Mouse (Mus musculus) stomach, embryonic 14.5 days (tissue): ENCODE results near the gene E430018J23Rik. TPM values are rescaled to one million over a fixed set of nuclear protein-coding genes. Genes with fewer than 3 reads are reported as not detected.
"Not testable (repeated sequence)": the region's sequence is repeated elsewhere in the genome, so short reads cannot be mapped to it uniquely, and the experiment has no call there.

ENCODE experiments used
- ATAC-seq: fragments of 200-750 bp; cut with Nextera tagmentation; 2 replicates; pipeline ENCODE4 v1.8.0; 2017; ENCODE audit warnings: low read depth, moderate TSS enrichment; ENCODE audit not compliant: insufficient number of reproducible peaks, insufficient read depth, low FRiP score
- H3K27ac ChIP-seq: fragments of 300-500 bp; sonication (generic); 2 replicates; pipeline ENCODE4 v1.5.1; 2014; ENCODE audit warnings: mild to moderate bottlenecking, low read length, moderate library complexity, mixed read lengths
- H3K27me3 ChIP-seq: fragments of 300-500 bp; sonication (generic); 2 replicates; pipeline ENCODE4 v1.6.1; 2014; ENCODE audit warnings: low read length, control low read depth, mixed read lengths; ENCODE audit not compliant: control insufficient read depth, insufficient read depth
- H3K36me3 ChIP-seq: fragments of 300-500 bp; sonication (generic); 2 replicates; pipeline ENCODE4 v1.6.1; 2014; ENCODE audit warnings: mild to moderate bottlenecking, control low read depth, low read length, moderate library complexity, mixed read lengths; ENCODE audit not compliant: control insufficient read depth, insufficient read depth
- H3K4me1 ChIP-seq: fragments of 300-500 bp; sonication (generic); 2 replicates; pipeline ENCODE4 v1.6.1; 2014; ENCODE audit warnings: low read length, control low read depth, mixed read lengths; ENCODE audit not compliant: control insufficient read depth, insufficient read depth
- H3K4me2 ChIP-seq: fragments of 300-500 bp; sonication (generic); replicated peaks from 2 replicates; pipeline ENCODE4 v1.6.1; 2014; ENCODE audit warnings: low read depth, low read length, control low read depth
- H3K4me3 ChIP-seq: fragments of 300-500 bp; sonication (generic); 2 replicates; pipeline ENCODE4 v1.5.1; 2014; ENCODE audit warnings: low read depth, low read length, control low read depth
- H3K9ac ChIP-seq: fragments of 300-500 bp; sonication (generic); replicated peaks from 2 replicates; pipeline ENCODE4 v1.6.1; 2014; ENCODE audit warnings: low read depth, mild to moderate bottlenecking, control low read depth, low read length, moderate library complexity, mixed read lengths
- H3K9me3 ChIP-seq: fragments of 300-500 bp; sonication (generic); 2 replicates; pipeline ENCODE4 v1.6.1; 2016; ENCODE audit warnings: low read depth, low read length, control low read depth; ENCODE audit not compliant: control insufficient read depth
- WGBS: fragments of 180-500 bp; shearing (Covaris S2); extraction: QIAGEN DNeasy Blood & Tissue Kit; methylation state at CpG from one replicate; pipeline ENCODE4 v1.1.7; 2014; 5-methylcytosine and 5-hydroxymethylcytosine counted together
- polyA plus RNA-seq: library from polyadenylated mRNA; unstranded; fragments of >200 nt; fragmentation: Nextera tagmentation; extraction: Ambion mirVana; gene quantifications from 2 replicates; pipeline ENCODE4 v1.2.1, GENCODE M21; 2014

Gene E430018J23Rik
- polyA plus RNA-seq, 1 experiment from 2014 or later, result 9.7 TPM

DNA sequence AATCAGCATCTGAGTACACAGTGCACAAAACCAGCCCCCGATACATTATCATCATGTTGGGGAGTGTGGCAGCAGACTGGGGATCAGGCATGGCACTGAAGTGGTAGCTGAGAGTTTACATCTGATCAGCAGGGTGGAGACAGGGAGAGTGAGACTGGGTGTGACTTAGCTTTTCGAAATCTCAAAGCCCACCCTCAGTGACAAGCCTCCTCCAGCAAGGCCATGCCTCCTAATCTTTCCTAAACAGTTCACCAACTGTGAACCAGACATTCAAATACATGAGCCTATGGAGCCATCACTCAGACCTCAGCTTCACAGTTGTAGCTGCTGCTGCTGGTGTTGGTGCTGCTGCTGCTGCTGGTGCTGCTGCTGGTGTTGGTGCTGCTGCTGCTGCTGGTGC lies 18.0 kb upstream of the E430018J23Rik start:
- 72% methylated on average over 2 of the region's 2 CpGs for WGBS
- no peaks in the 10 kb centered on the region for H3K4me1 ChIP-seq
- H3K4me3 ChIP-seq, result no peak overlapping the region
- H3K4me2 ChIP-seq, result no peak overlapping the region
- H3K9me3 ChIP-seq, result no peaks in the 10 kb centered on the region
- no peaks in the 10 kb centered on the region for H3K27me3 ChIP-seq
- ATAC-seq, result no peak
- H3K27ac ChIP-seq, result no peak overlapping the region
- no peak overlapping the region for H3K9ac ChIP-seq
- H3K36me3 ChIP-seq, result no peaks in the 10 kb centered on the region

DNA sequence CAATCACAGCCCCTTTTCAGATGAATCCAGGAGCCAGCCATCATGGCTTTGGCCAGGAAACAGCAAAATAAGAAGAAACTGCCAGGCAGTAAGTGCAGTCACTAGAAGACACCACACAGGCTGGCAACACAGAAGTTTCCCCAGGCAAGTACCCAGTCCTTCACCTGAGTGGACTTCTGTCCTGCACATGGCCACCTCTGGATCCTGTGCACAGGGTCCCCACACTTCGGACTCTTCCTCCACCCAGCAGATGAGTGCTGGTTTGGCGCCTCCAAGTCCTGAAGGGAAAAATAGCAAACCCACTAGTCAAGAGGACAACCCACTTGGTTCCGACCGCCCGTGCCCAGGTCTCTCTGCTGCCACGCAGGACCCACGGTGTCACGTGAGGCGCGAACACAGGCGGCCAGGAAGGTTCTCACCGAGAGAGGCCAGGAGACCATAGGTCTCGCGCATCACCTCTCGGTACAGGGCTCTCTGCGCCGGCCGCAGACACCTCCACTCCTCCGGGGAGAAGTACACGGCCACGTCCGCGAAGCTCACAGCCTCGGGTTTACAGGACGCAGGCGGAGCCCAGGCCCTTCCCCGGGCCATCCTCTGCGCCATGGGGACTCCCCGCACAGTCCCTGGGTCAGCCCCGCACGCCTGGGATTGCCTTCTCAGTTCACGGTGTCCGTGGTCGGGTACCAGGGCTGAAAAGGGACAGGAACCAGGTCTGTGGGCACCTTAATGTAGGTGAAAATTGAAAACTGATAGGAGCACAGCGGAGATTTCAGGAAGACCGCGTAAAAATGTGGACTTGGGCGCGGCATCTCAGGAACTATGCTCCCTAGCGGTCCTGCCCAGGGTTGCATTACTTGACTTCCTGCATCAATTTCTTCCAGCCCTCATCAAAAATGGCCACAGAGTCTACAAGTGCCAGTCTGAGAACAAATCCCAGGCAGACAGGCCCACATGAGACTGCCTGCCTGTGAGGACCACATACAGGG lies 12.9 kb upstream of the E430018J23Rik start, which contains the start of gene Zfp764:
TSS of gene Zfp764 (minus strand) at position 821 of the 986 bp plus-strand sequence.
- 4% methylated on average over 40 of the region's 40 CpGs for WGBS
- H3K36me3 ChIP-seq, H3K27me3 ChIP-seq, H3K9me3 ChIP-seq, H3K4me1 ChIP-seq: not testable (repeated sequence)
- ATAC-seq, result peak; percentile 87
- peak within 1 kb of the TSS; percentile 78 for H3K4me2 ChIP-seq
- H3K27ac ChIP-seq, result peak within 1 kb of the TSS; percentile 52; the same call in 1 of the 2 replicates
- peak within 1 kb of the TSS; percentile 72 for H3K9ac ChIP-seq
- H3K4me3 ChIP-seq, result peak within 1 kb of the TSS; percentile 48

- H3K4me1 ChIP-seq, H3K9ac ChIP-seq, H3K27ac ChIP-seq, H3K27me3 ChIP-seq, ATAC-seq, H3K4me2 ChIP-seq, H3K4me3 ChIP-seq, H3K36me3 ChIP-seq, H3K9me3 ChIP-seq: not testable (repeated sequence)
- 96% methylated on average over 6 of the region's 6 CpGs for WGBS
These were observed 10.7 kb upstream of the E430018J23Rik start for GRCm38 (mm10) chr7:127404101-127404500.

- H3K27ac ChIP-seq, result no peak overlapping the region
- H3K4me3 ChIP-seq, result no peak overlapping the region
- no peak overlapping the region for H3K9ac ChIP-seq
- WGBS, result 42% methylated on average over 2 of the region's 2 CpGs
- ATAC-seq, result no peak
- H3K4me2 ChIP-seq, result no peak overlapping the region
- no peaks in the 10 kb centered on the region for H3K36me3 ChIP-seq
- no peaks in the 10 kb centered on the region for H3K27me3 ChIP-seq
- H3K4me1 ChIP-seq, result no peaks in the 10 kb centered on the region
- H3K9me3 ChIP-seq, result no peaks in the 10 kb centered on the region
These were observed 9.6 kb upstream of the E430018J23Rik start for GRCm38 (mm10) chr7:127402980-127403379.

DNA sequence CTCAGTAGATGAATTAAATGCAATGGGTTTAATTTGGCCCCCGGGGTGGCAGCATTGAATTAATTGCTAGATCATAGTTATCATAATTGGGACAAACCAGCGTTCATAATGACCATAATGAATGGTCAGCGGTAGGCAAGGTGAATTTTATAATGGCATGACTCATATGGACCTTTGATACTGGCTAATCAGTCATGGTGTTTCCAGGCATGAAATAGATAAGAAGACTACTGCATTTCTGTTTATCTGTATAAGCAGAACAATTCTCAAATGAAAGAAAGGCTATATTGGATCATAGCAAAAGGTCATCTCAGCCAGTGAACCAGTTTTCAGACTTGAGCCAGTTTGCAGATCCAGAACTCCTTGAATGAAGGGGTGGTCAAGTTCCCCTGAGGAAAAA lies 6.9 kb upstream of the E430018J23Rik start:
- WGBS, result 65% methylated on average over 3 of the region's 3 CpGs
- Histone ChIP-seq H3K4me3 (no peak overlapping the region), H3K4me2 (no peak overlapping the region), H3K27me3 (no peaks in the 10 kb centered on the region), H3K36me3 (no peaks in the 10 kb centered on the region), H3K9me3 (no peaks in the 10 kb centered on the region), H3K4me1 (no peaks in the 10 kb centered on the region), H3K27ac (no peak overlapping the region), H3K9ac (no peak overlapping the region)
- ATAC-seq, result no peak

GRCm38 (mm10) chr7:127393944-127394333 lies 510 bp upstream of the E430018J23Rik start:
- H3K9me3 ChIP-seq, result no peaks in the 10 kb centered on the region
- H3K27me3 ChIP-seq, result no peaks in the 10 kb centered on the region
- WGBS, result 12% methylated on average over 7 of the region's 7 CpGs
- H3K36me3 ChIP-seq, result 0 out of 2 replicates have a peak, but pooled peaks cover 6% of the 10 kb centered on the region
- H3K4me2 ChIP-seq, result peak overlapping the region; percentile 48
- peaks cover 5% of the 10 kb centered on the region; the same call in 1 of the 2 replicates for H3K4me1 ChIP-seq
- H3K9ac ChIP-seq, result no peak overlapping the region
- H3K27ac ChIP-seq, result peak overlapping the region; percentile 59; the same call in 1 of the 2 replicates
- peak overlapping the region; percentile 57 for H3K4me3 ChIP-seq
- ATAC-seq, result no peak

- H3K9me3 ChIP-seq, result no peaks in the 10 kb centered on the region
- peak overlapping the region; percentile 57 for H3K4me3 ChIP-seq
- no peak overlapping the region for H3K27ac ChIP-seq
- ATAC-seq, result no peak
- H3K27me3 ChIP-seq, result no peaks in the 10 kb centered on the region
- peaks cover 5% of the 10 kb centered on the region; the same call in 1 of the 2 replicates for H3K4me1 ChIP-seq
- H3K9ac ChIP-seq, result 0 out of 2 replicates have a peak overlapping the region, but pooled peaks have one; percentile 65
- H3K36me3 ChIP-seq, result 0 out of 2 replicates have a peak, but pooled peaks cover 6% of the 10 kb centered on the region
- H3K4me2 ChIP-seq, result peak overlapping the region; percentile 48
- WGBS, result 83% methylated on average over 8 of the region's 8 CpGs
These were observed 1.1 kb downstream of the E430018J23Rik start for GRCm38 (mm10) chr7:127392251-127392824.

GRCm38 (mm10) chr7:127391538-127391937 lies 1.9 kb downstream of the E430018J23Rik start:
- ATAC-seq, result no peak
- Histone ChIP-seq H3K4me2 (no peak overlapping the region), H3K4me3 (no peak overlapping the region), H3K9ac (no peak overlapping the region), H3K36me3 (0 out of 2 replicates have a peak, but pooled peaks cover 6% of the 10 kb centered on the region), H3K27me3 (no peaks in the 10 kb centered on the region), H3K27ac (no peak overlapping the region), H3K4me1 (peaks cover 5% of the 10 kb centered on the region; the same call in 1 of the 2 replicates), H3K9me3 (no peaks in the 10 kb centered on the region)
- 95% methylated on average over 16 of the region's 16 CpGs for WGBS
